Mouse (Mus musculus) olfactory bulb, adult 2 months (tissue): ENCODE results near the gene Tex33. TPM values are rescaled to one million over a fixed set of nuclear protein-coding genes. Genes with fewer than 3 reads are reported as not detected.

Source experiments
- H3K27ac ChIP-seq: fragments of 200-500 bp; 2 replicates; pipeline ENCODE4 v1.5.1; 2012; ENCODE audit warnings: low read depth, low read length; ENCODE audit not compliant: insufficient read depth
- H3K4me1 ChIP-seq: fragments of 200-500 bp; 2 replicates; pipeline ENCODE4 v1.6.1; 2012; ENCODE audit warnings: low read length; ENCODE audit not compliant: control insufficient read depth, insufficient read depth
- H3K4me3 ChIP-seq: fragments of 200-500 bp; 2 replicates; pipeline ENCODE4 v1.5.1; 2012; ENCODE audit warnings: mild to moderate bottlenecking, low read depth, low read length, moderate library complexity; ENCODE audit not compliant: insufficient read depth
- CTCF ChIP-seq: fragments of 200-500 bp; IDR thresholded peaks from 2 replicates; pipeline ENCODE4 v1.5.1; 2012; ENCODE audit warnings: low read depth, mild to moderate bottlenecking, low read length, moderate library complexity; ENCODE audit not compliant: insufficient read depth
- POLR2A ChIP-seq: fragments of 200-500 bp; IDR thresholded peaks from 2 replicates; pipeline ENCODE4 v1.6.1; 2012; ENCODE audit warnings: mild to moderate bottlenecking, low read depth, low read length, moderate library complexity; ENCODE audit not compliant: insufficient read depth
- WGBS: fragments of 180-500 bp; shearing (Covaris S2); methylation state at CpG from one replicate; pipeline ENCODE4 v1.1.7; 2018; 5-methylcytosine and 5-hydroxymethylcytosine counted together
- polyA plus RNA-seq: library from polyadenylated mRNA; stranded (reverse); fragments of >200 nt; gene quantifications from 2 replicates; pipeline ENCODE4 v1.2.4, GENCODE M21; 2012; ENCODE audit warnings: low replicate concordance; ENCODE audit not compliant: missing spikeins, insufficient read depth, insufficient read length

The Tex33 gene
- polyA plus RNA-seq, 1 experiment = not detected

- Histone ChIP-seq H3K27ac (no peak overlapping the region), H3K4me1 (peaks cover 15% of the 10 kb centered on the region), H3K4me3 (no peak overlapping the region)
- WGBS = 19% methylated on average over 16 of the region's 16 CpGs
- TF ChIP-seq CTCF (peak; percentile 70), POLR2A (no peak)
Measured at GRCm38 (mm10) chr15:78422046-78422956, 26.6 kb upstream of the Tex33 start.

DNA sequence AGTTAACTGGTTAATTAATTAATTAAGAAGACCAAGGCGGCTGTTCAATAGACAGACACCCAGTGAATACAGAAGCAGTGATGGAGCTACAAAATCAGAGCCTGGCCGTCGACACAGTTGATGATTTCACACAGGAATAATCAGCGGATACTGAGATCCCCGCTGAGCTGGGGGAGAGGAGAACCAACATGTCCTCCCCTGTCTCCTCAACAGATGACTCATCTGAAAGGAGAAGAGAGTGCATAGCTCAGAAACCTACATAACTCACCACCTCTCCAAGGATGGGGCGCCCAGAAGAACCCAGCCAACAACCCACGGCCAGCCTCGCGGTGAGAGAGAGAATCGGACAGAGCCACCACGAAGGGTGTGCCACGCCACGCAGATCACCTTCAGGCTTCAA is 24.7 kb upstream of the Tex33 start:
- 52% methylated on average over 13 of the region's 13 CpGs for WGBS
- Histone ChIP-seq H3K4me3 (no peak overlapping the region), H3K27ac (no peak overlapping the region), H3K4me1 (peaks cover 15% of the 10 kb centered on the region)
- TF ChIP-seq POLR2A (no peak), CTCF (no peak)

DNA sequence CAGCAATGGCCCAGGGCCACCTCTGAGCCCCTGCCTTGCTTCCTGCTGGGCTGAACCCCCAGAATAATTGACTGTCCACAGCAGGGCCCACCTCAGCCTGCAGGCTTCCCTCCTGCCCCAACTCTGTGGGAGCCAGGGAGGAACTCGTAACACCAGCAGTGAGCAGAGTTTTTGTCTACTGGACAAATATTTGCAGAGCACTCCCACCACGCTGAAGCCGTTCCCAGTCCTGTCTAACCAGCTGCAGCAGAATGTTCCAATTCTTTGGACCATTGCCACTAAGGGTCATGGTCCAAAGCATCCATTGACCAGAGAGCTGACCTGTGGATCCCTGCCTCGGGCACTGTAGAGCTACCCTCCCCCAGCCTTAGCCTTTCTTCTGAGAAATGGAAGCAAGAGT is 21.2 kb upstream of the Tex33 start:
- no peak overlapping the region for H3K27ac ChIP-seq
- TF ChIP-seq POLR2A (no peak), CTCF (no peak)
- 47% methylated on average over 4 of the region's 4 CpGs for WGBS
- no peak overlapping the region for H3K4me3 ChIP-seq
- H3K4me1 ChIP-seq = peaks cover 5% of the 10 kb centered on the region

- peaks cover 10% of the 10 kb centered on the region; the same call in 1 of the 2 replicates for H3K4me1 ChIP-seq
- WGBS = 94% methylated on average over 8 of the region's 8 CpGs
- no peak overlapping the region for H3K4me3 ChIP-seq
- TF ChIP-seq POLR2A (no peak), CTCF (no peak)
- no peak overlapping the region for H3K27ac ChIP-seq
Measured at GRCm38 (mm10) chr15:78414157-78414556, 18.4 kb upstream of the Tex33 start.

DNA sequence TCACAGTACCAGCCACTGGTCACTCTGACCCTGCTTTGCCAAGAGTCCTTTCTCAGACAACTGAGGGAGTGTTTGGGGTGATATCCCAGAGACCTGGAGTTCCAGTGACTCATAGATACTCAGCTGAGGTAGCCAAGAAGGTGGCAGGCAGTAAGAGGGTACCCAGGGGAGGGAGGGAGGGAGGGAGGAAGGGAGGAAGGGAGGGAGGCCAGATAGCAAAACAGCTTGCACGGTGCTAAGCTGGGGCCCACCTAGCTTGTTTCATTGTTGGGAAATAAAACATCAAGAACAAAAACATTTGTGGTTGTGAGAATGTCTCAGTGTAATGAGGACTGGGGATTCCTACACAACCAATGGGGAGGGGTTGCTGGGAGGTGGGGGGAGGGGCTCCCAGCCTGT is 18.0 kb upstream of the Tex33 start:
- H3K27ac ChIP-seq = no peak overlapping the region
- 52% methylated on average over 1 of the region's 1 CpGs for WGBS
- peaks cover 10% of the 10 kb centered on the region; the same call in 1 of the 2 replicates for H3K4me1 ChIP-seq
- TF ChIP-seq POLR2A (no peak), CTCF (no peak)
- H3K4me3 ChIP-seq = no peak overlapping the region

- no peak overlapping the region for H3K27ac ChIP-seq
- 96% methylated on average over 14 of the region's 14 CpGs for WGBS
- TF ChIP-seq CTCF = no peak
- TF ChIP-seq POLR2A = no peak
- no peak overlapping the region for H3K4me3 ChIP-seq
- H3K4me1 ChIP-seq = peaks cover 10% of the 10 kb centered on the region; the same call in 1 of the 2 replicates
Measured at GRCm38 (mm10) chr15:78413083-78413718, 17.5 kb upstream of the Tex33 start.

GRCm38 (mm10) chr15:78409570-78410052 is 13.9 kb upstream of the Tex33 start:
- TF ChIP-seq CTCF (no peak), POLR2A (no peak)
- Histone ChIP-seq H3K27ac (no peak overlapping the region), H3K4me3 (no peak overlapping the region), H3K4me1 (peaks cover 20% of the 10 kb centered on the region)
- WGBS = 63% methylated on average over 12 of the region's 12 CpGs

DNA sequence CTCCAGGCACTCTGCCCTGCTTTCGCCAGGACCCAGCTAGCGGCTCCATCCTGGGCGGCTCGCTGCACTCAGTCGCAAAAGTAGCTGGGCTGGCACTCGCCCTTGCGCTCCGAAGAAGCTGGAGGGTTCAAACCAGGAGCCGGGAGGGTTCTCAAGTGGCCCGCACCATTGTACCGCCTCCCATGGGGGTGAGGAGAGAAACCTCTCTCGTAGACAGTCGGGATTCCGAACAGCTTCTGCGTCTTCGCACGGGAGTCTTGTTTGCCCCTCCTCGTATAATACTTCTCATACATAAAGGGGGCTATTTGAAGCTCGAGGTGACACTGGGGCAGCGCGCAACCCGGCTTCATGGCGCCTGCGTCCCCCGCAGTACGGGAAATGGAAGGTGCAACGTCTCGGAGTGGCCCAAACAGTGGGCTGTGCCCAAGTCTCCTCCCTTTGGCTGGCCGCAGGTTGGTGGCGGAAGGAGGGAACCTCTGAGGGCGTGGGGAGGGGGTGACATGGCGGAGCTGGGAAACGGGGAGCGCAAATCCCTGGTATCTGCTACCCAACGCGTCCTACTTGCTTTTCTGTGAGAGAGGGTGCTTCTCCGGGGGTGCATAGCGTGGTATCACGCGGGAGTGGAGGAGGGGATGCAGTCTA is 10.7 kb upstream of the Tex33 start, which contains the start of gene Mpst:
TSS of gene Mpst (plus strand) at position 124 of the 642 bp plus-strand sequence.
- WGBS = under 1% methylated on average over 40 of the region's 40 CpGs
- H3K27ac ChIP-seq = peak within 1 kb of the TSS; percentile 96

More for the DNA sequence above, 10.7 kb upstream of the Tex33 start, which contains the start of gene Mpst:
- TF ChIP-seq CTCF (no peak), POLR2A (peak; percentile 36; the same call in 1 of the 2 replicates)
- Histone ChIP-seq H3K4me1 (peaks cover 24% of the 10 kb centered on the region), H3K4me3 (peak within 1 kb of the TSS; percentile 91)
